Mouse (Mus musculus): ENCODE data around the gene Cpne6. TPM values are rescaled to one million over a fixed set of nuclear protein-coding genes. Genes with fewer than 3 reads are reported as not detected.

Cpne6 gene
- total and polyA plus RNA-seq, 3 experiments = not detected

- Histone ChIP-seq H3K36me3 (ENCODE audit: control insufficient read depth in 1 of 2, insufficient read depth in 2 of 2, low read length in 2 of 2) (no peaks in the 10 kb centered on the region), H3K4me1 (ENCODE audit: control insufficient read depth in 1 of 2, insufficient read depth in 2 of 2, low read length in 2 of 2) (no peaks in the 10 kb centered on the region), H3K27me3 (ENCODE audit: control insufficient read depth in 1 of 2, insufficient read depth in 2 of 2, low read length in 2 of 2) (peaks cover 7 to 30% of the 10 kb centered on the region in 2 experiments), H3K4me3 (ENCODE audit: control insufficient read depth in 1 of 2, insufficient read depth in 1 of 2, low read depth in 2 of 2, low read length in 2 of 2) (no peak overlapping the region), H3K9me3 (replicated peaks; ENCODE audit: insufficient read depth, low read length) (no peaks in the 10 kb centered on the region), H3K79me2 (ENCODE audit: control insufficient read depth, insufficient read depth, low read length, poor library complexity) (no peaks in the 10 kb centered on the region), H3K27ac (ENCODE audit: control insufficient read depth, low read depth, low read length) (no peak overlapping the region), H3K9ac (ENCODE audit: control insufficient read depth, low read depth, low read length, poor library complexity, severe bottlenecking) (no peak overlapping the region)
- no peak for TF ChIP-seq ZKSCAN1 (IDR thresholded peaks at IDR 0.05; ENCODE audit: low read depth, low read length)
- no peak for TF ChIP-seq RAD21 (IDR thresholded peaks at IDR 0.05; ENCODE audit: low read depth, low read length)
- TF ChIP-seq POLR2A (IDR thresholded peaks at IDR 0.05; ENCODE audit: control insufficient read depth in 1 of 2, insufficient read depth in 1 of 2, low read depth in 1 of 2, low read length in 2 of 2, poor library complexity in 1 of 2) = no peak
- TF ChIP-seq ETS1 (IDR thresholded peaks at IDR 0.05; ENCODE audit: low read depth, low read length) = no peak
- no peak for TF ChIP-seq MXI1 (IDR thresholded peaks at IDR 0.05; ENCODE audit: low read depth, low read length)
- TF ChIP-seq MYC (IDR thresholded peaks at IDR 0.05; ENCODE audit: low read depth, low read length) = no peak
- no peak for TF ChIP-seq USF1 (IDR thresholded peaks at IDR 0.05; ENCODE audit: low read depth, low read length)
- no peak for TF ChIP-seq USF2 (IDR thresholded peaks at IDR 0.05; ENCODE audit: borderline replicate concordance in 1 of 2, insufficient read depth in 1 of 2, low read depth in 1 of 2, low read length in 2 of 2)
- no peak for TF ChIP-seq POLR2AphosphoS5 (IDR thresholded peaks at IDR 0.05; ENCODE audit: borderline replicate concordance, low read depth, low read length)
- no peak for TF ChIP-seq MAX (IDR thresholded peaks at IDR 0.05; ENCODE audit: low read length)
- TF ChIP-seq TBP (IDR thresholded peaks at IDR 0.05; ENCODE audit: low read depth, low read length) = no peak
- TF ChIP-seq UBTF (IDR thresholded peaks at IDR 0.05; ENCODE audit: borderline replicate concordance, insufficient read depth, low read depth, low read length) = no peak
- TF ChIP-seq TCF12 (IDR thresholded peaks at IDR 0.05; ENCODE audit: low read depth, low read length) = no peak
- no peak for TF ChIP-seq MAZ (IDR thresholded peaks at IDR 0.05; ENCODE audit: low read depth, low read length)
- no peak for TF ChIP-seq GATA1 (IDR thresholded peaks at IDR 0.05; ENCODE audit: low read depth, low read length)
- no peak for TF ChIP-seq HCFC1 (IDR thresholded peaks at IDR 0.05; ENCODE audit: low read depth, low read length)
- no peak for DNase-seq (ENCODE audit: low read depth, low spot score)
These were observed 3.7 kb downstream of the Cpne6 start for GRCm38 (mm10) chr14:55513927-55514326.

- DNase-seq (ENCODE audit: low read depth, low spot score) = no peak
- H3K79me2 ChIP-seq (ENCODE audit: control insufficient read depth, insufficient read depth, low read length, poor library complexity) = no peaks in the 10 kb centered on the region
- TF ChIP-seq NELFE (IDR thresholded peaks at IDR 0.05; ENCODE audit: low read depth, low read length) (no peak), GABPA (IDR thresholded peaks at IDR 0.05; ENCODE audit: low read depth, low read length) (no peak), HCFC1 (IDR thresholded peaks at IDR 0.05; ENCODE audit: low read depth, low read length) (no peak), ELF1 (IDR thresholded peaks at IDR 0.05; ENCODE audit: low read depth, low read length) (no peak), E2F4 (IDR thresholded peaks at IDR 0.05; ENCODE audit: borderline replicate concordance, low read depth, low read length) (no peak), ZMIZ1 (IDR thresholded peaks at IDR 0.05; ENCODE audit: low read depth, low read length) (no peak), MAZ (IDR thresholded peaks at IDR 0.05; ENCODE audit: low read depth, low read length) (no peak), USF2 (IDR thresholded peaks at IDR 0.05; ENCODE audit: borderline replicate concordance in 1 of 2, insufficient read depth in 1 of 2, low read depth in 1 of 2, low read length in 2 of 2) (no peak), POLR2A (IDR thresholded peaks at IDR 0.05; ENCODE audit: control insufficient read depth in 1 of 2, insufficient read depth in 1 of 2, low read depth in 1 of 2, low read length in 2 of 2, poor library complexity in 1 of 2) (no peak), MYC (IDR thresholded peaks at IDR 0.05; ENCODE audit: low read depth, low read length) (no peak)
- H3K9me3 ChIP-seq (replicated peaks; ENCODE audit: insufficient read depth, low read length) = no peaks in the 10 kb centered on the region
- H3K4me1 ChIP-seq (ENCODE audit: control insufficient read depth in 1 of 2, insufficient read depth in 2 of 2, low read length in 2 of 2) = no peaks in the 10 kb centered on the region
- H3K9ac ChIP-seq (ENCODE audit: control insufficient read depth, low read depth, low read length, poor library complexity, severe bottlenecking) = no peak overlapping the region
- H3K27me3 ChIP-seq (ENCODE audit: control insufficient read depth in 1 of 2, insufficient read depth in 2 of 2, low read length in 2 of 2) = peaks cover 9 to 29% of the 10 kb centered on the region in 2 experiments
- H3K4me3 ChIP-seq (ENCODE audit: control insufficient read depth in 1 of 2, insufficient read depth in 1 of 2, low read depth in 2 of 2, low read length in 2 of 2) = no peak overlapping the region
- H3K36me3 ChIP-seq (ENCODE audit: control insufficient read depth in 1 of 2, insufficient read depth in 2 of 2, low read length in 2 of 2) = no peaks in the 10 kb centered on the region
- H3K27ac ChIP-seq (ENCODE audit: control insufficient read depth, low read depth, low read length) = no peak overlapping the region
These were observed 5.6 kb downstream of the Cpne6 start for GRCm38 (mm10) chr14:55515846-55516245.
